Mouse (Mus musculus) spleen, postnatal 4 days (tissue): ENCODE data around the gene Pgd.

ENCODE experiments used
- DNase-seq, 2 experiments: peaks; one replicate each; pipeline ENCODE4 v3.0.0; 2022; ENCODE audit warnings: low spot score in 2 of 2

Gene Pgd

GRCm38 (mm10) chr4:149168016-149168415 lies 1.4 kb upstream of the Pgd start:
- DNase-seq = no peak

- peak; percentile 52 to 75 for DNase-seq
These were observed 513 bp upstream of the Pgd start for GRCm38 (mm10) chr4:149166957-149167611.

GRCm38 (mm10) chr4:149164150-149164549 lies 2.4 kb downstream of the Pgd start:
- DNase-seq = no peak

GRCm38 (mm10) chr4:149163196-149163595 lies 3.4 kb downstream of the Pgd start:
- DNase-seq = no peak

GRCm38 (mm10) chr4:149161166-149161565 lies 5.4 kb downstream of the Pgd start:
- DNase-seq = no peak

- no peak for DNase-seq
These were observed 6.7 kb downstream of the Pgd start for GRCm38 (mm10) chr4:149159891-149160290.

- DNase-seq = no peak
These were observed 7.4 kb downstream of the Pgd start for GRCm38 (mm10) chr4:149159203-149159602.

- DNase-seq = no peak
These were observed 9.1 kb downstream of the Pgd start for GRCm38 (mm10) chr4:149157415-149157973.

GRCm38 (mm10) chr4:149155711-149156110 lies 10.9 kb downstream of the Pgd start:
- peak in 1 of 2 experiments; percentile 44 for DNase-seq

GRCm38 (mm10) chr4:149154859-149155258 lies 11.7 kb downstream of the Pgd start:
- DNase-seq = no peak

GRCm38 (mm10) chr4:149150721-149151120 lies 15.8 kb downstream of the Pgd start:
- DNase-seq = no peak

GRCm38 (mm10) chr4:149150256-149150655 lies 16.3 kb downstream of the Pgd start:
- DNase-seq = no peak

GRCm38 (mm10) chr4:149149611-149150010 lies 17.0 kb downstream of the Pgd start:
- DNase-seq = no peak

GRCm38 (mm10) chr4:149149196-149149595 lies 17.4 kb downstream of the Pgd start:
- no peak for DNase-seq

- no peak for DNase-seq
These were observed 18.5 kb downstream of the Pgd start for GRCm38 (mm10) chr4:149148084-149148483.

GRCm38 (mm10) chr4:149147528-149147927 lies 19.0 kb downstream of the Pgd start:
- DNase-seq = no peak

- DNase-seq = no peak
These were observed 21.4 kb downstream of the Pgd start for GRCm38 (mm10) chr4:149145151-149145550.

- DNase-seq = peak; percentile 72 to 88
These were observed 22.1 kb downstream of the Pgd start for GRCm38 (mm10) chr4:149144459-149144858.

- DNase-seq = no peak
These were observed 23.0 kb downstream of the Pgd start for GRCm38 (mm10) chr4:149143594-149143993.

- no peak for DNase-seq
These were observed 28.1 kb downstream of the Pgd start for GRCm38 (mm10) chr4:149138515-149138914.

- DNase-seq = peak; percentile 91 to 99
These were observed 29.4 kb downstream of the Pgd start, which contains the start of gene Cenps for GRCm38 (mm10) chr4:149136982-149137770. Gene Cenps, minus strand, starts transcription at chr4:149137629.

- DNase-seq = no peak
These were observed 30.3 kb downstream of the Pgd start for GRCm38 (mm10) chr4:149136116-149136850.
